Mouse (Mus musculus): Measurements from ENCODE around the gene Clta.

Gene Clta

DNA sequence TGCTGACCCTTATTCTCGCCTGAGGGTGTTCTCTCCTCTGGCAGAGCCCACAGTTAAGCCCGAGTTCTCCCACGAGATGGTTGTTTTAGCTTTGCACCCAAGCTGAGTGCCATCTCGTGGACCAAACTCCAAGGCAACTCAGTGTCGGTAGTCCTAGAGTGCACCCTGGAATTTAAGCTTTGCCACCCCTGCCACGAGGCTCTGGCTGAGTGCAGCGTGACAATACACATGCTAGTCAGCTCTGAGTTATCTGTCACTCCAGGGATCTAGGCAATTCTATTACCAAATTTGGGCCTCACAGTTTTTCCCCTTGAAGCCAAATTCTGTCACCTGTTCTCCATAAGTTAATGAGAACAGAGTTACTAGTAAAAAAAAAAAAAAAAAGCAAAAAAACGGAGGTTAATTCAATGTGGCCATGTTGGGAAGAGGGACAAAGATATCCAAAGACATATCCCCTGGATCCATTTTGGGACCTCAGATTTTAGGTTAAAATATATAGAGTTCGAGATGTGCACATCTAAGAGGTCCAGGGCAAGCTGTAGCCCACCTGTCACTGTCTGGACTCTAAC, 68.7 kb downstream of the Clta start:
- DNase-seq (ENCODE audit: low spot score in 2 of 2): no peak

- DNase-seq (ENCODE audit: low spot score in 2 of 2): no peak
Observed at GRCm38 (mm10) chr4:44073799-44074198, 69.5 kb downstream of the Clta start.

DNA sequence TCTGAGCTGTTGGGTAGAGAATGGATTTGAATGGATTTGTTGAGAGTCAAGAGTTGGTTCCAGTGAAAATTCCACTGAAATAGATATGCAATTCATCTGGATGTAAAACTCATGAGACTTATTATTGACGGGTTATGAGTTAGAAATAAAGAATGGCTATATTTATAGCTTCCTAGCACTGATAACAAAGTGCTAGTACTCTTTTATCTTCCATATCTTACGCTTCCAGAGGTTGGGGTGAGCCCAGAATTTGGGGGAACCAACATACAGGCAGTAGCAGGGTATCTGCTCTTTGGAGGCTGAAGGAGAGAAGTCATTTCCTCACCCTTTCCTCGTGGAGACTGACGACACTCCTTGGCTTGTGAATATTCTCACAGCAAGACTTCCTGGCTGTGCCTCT, 70.2 kb downstream of the Clta start:
- DNase-seq (ENCODE audit: low spot score in 2 of 2): no peak

GRCm38 (mm10) chr4:44078358-44078933, 74.2 kb downstream of the Clta start:
- DNase-seq (ENCODE audit: low spot score in 2 of 2): no peak

All from frontal cortex, postnatal 25 days (tissue).